Mouse (Mus musculus) inflammation-experienced regulatory T-cells (primary cell): ENCODE measurements around the gene Rai1. TPM values are rescaled to one million over a fixed set of nuclear protein-coding genes. Genes with fewer than 3 reads are reported as not detected.

Source experiments
- polyA plus RNA-seq, 2 experiments: library from polyadenylated mRNA; unstranded; fragments of 100-300 nt; shearing (Covaris generic); gene quantifications; one replicate each; pipeline ENCODE4 v1.2.1; 2017

The Rai1 gene
- 10 to 100 TPM; 21.9 to 22.0 TPM for polyA plus RNA-seq

GRCm38 (mm10) chr11:60104810-60105592 lies at the start of gene Rai1:
Gene Rai1, plus strand, starts transcription at chr11:60105013.

GRCm38 (mm10) chr11:60222469-60223236 lies 117.8 kb downstream of the Rai1 start, which contains the start of gene Srebf1:
Gene Srebf1, minus strand, starts transcription at chr11:60222581.

Other genes starting within 250 kb of the Rai1 start
- gene Med9, start 156.8 kb upstream of the Rai1 start, polyA plus RNA-seq: 10 to 100 TPM; 15.7 to 18.2 TPM
- 1 to 10 TPM in 1 of 2 experiments, not detected in 1; 1.1 TPM for gene Rasd1, start 140.1 kb upstream of the Rai1 start, polyA plus RNA-seq
- gene Pemt, start 58.5 kb upstream of the Rai1 start, polyA plus RNA-seq: 1 to 10 TPM in 1 of 2 experiments, under 1 TPM in 1; 0.60 to 3.1 TPM
- gene Srebf1, start 117.6 kb downstream of the Rai1 start, polyA plus RNA-seq: 10 to 100 TPM; 58.0 to 70.1 TPM
- 10 to 100 TPM; 27.2 to 40.4 TPM for gene Tom1l2, start 247.9 kb downstream of the Rai1 start, polyA plus RNA-seq
- 1 to 10 TPM in 1 of 2 experiments, under 1 TPM in 1; 0.19 to 3.8 TPM for gene Drc3, start 248.3 kb downstream of the Rai1 start, polyA plus RNA-seq